ENCODE assay signal across 8 mouse cellular contexts in the genomic region with DNA sequence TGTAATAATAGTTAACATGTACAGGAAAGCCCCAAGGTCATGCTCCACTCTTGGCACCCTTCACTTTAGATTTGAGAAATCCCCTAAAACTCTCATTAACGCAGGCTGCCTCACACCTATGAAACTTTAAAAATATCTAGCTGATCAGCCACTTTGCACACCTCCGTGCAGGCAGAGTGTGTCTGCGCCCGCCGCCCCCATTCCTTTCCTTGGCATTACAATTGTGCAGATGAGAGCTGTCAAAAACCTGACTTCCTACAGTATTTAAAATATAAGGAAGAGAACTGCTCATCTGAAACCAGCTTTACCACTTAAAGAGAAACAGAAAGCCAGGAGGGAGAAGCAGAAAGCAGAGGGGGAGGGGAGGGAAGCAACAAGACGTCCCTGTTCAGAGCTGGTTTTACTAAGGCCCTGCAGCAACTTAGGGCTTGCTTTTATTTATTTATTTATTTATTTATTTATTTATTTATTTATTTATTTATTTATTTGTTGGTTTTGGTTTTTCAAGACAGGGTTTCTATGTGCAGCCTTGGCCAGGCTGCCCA.
A peak's percentile ranks its signal among the peaks of the same experiment; 100 is the strongest.
DNase-seq lines count a peak whose midpoint lies in the region; ATAC-seq and TF ChIP-seq lines count a peak whose summit lies in the region.
"Had no signal": no experiment of that assay in that cellular context is flagged by ENCODE, and none has a peak within 500 bp of the region (broad histone marks: within the 10 kb centered on the region; RNA-seq: fewer than 3 reads in every experiment).

No protein-coding gene starts in this region.

- no peaks in the 10 kb centered on the region for H3K4me1 ChIP-seq in bone marrow macrophage, adult 2 months (ENCODE audit: control insufficient read depth, insufficient read depth, low read length)
- H3K4me1 ChIP-seq in limb, embryonic 15.5 days = peaks cover 10% of the 10 kb centered on the region
- H3K4me1 ChIP-seq: hindbrain, embryonic 12.5 days had no signal

- 37% methylated on average over 6 of the region's 6 CpGs for WGBS in limb, embryonic 15.5 days

- TF ChIP-seq CTCF in bone marrow macrophage, adult 2 months (IDR thresholded peaks at IDR 0.05; ENCODE audit: low read depth, low read length) = no peak

- H3K9ac ChIP-seq in limb, embryonic 15.5 days = no peak overlapping the region
- H3K9ac ChIP-seq: hindbrain, embryonic 12.5 days had no signal

- no peaks in the 10 kb centered on the region for H3K27me3 ChIP-seq in limb, embryonic 15.5 days

- peak overlapping the region; percentile 19; the same call in 1 of the 2 replicates for H3K4me2 ChIP-seq in limb, embryonic 15.5 days
- H3K4me2 ChIP-seq: hindbrain, embryonic 12.5 days had no signal

- no peaks in the 10 kb centered on the region for H3K36me3 ChIP-seq in limb, embryonic 15.5 days
- H3K36me3 ChIP-seq: hindbrain, embryonic 12.5 days had no signal

- H3K4me3 ChIP-seq in bone marrow macrophage, adult 2 months (ENCODE audit: insufficient read depth, low read length) = peak overlapping the region; percentile 33; the same call in 1 of the 2 replicates
- H3K4me3 ChIP-seq in limb, embryonic 15.5 days = no peak overlapping the region
- H3K4me3 ChIP-seq: hindbrain, embryonic 12.5 days had no signal

- no peak overlapping the region for H3K27ac ChIP-seq in bone marrow macrophage, adult 2 months (ENCODE audit: insufficient read depth, low read depth, low read length)
- 0 out of 2 replicates have a peak overlapping the region, but pooled peaks have one; percentile 22 for H3K27ac ChIP-seq in limb, embryonic 15.5 days
- H3K27ac ChIP-seq: hindbrain, embryonic 12.5 days had no signal

- H3K9me3 ChIP-seq in limb, embryonic 15.5 days = no peaks in the 10 kb centered on the region
- H3K9me3 ChIP-seq: hindbrain, embryonic 12.5 days had no signal

- TF ChIP-seq POLR2A in bone marrow macrophage, adult 2 months (IDR thresholded peaks at IDR 0.05; ENCODE audit: borderline replicate concordance, low read depth, low read length) = no peak

- peak; percentile 50; the same call in 1 of the 2 replicates for ATAC-seq in frontal cortex, adult (ENCODE audit: low TSS enrichment)
- ATAC-seq in limb, embryonic 15.5 days (ENCODE audit: insufficient number of reproducible peaks, low FRiP score, low TSS enrichment, low read depth) = no peak

- DNase-seq in layer of hippocampus, adult 9-11 months = peak; percentile 7
- DNase-seq in layer of hippocampus, adult 9-10 months (ENCODE audit: low spot score) = no peak
- no peak for DNase-seq in urinary bladder, postnatal 36 days (ENCODE audit: low spot score in 2 of 2)
- DNase-seq in gastrocnemius, postnatal 25 days = no peak
